Mouse (Mus musculus) bone marrow, adult 2 months (tissue): Measurements from ENCODE around the gene Lrrc28.

Source experiments
- CTCF ChIP-seq: fragments of 200-500 bp; IDR thresholded peaks from 2 replicates; pipeline ENCODE4 v1.5.1; 2011; ENCODE audit warnings: low read length, control low read depth; ENCODE audit not compliant: control insufficient read depth, insufficient read depth
- POLR2A ChIP-seq: fragments of 200-500 bp; IDR thresholded peaks from 2 replicates; pipeline ENCODE4 v1.6.1; 2011; ENCODE audit warnings: low read depth, mild to moderate bottlenecking, control low read depth, low read length, borderline replicate concordance; ENCODE audit not compliant: control insufficient read depth

DNA sequence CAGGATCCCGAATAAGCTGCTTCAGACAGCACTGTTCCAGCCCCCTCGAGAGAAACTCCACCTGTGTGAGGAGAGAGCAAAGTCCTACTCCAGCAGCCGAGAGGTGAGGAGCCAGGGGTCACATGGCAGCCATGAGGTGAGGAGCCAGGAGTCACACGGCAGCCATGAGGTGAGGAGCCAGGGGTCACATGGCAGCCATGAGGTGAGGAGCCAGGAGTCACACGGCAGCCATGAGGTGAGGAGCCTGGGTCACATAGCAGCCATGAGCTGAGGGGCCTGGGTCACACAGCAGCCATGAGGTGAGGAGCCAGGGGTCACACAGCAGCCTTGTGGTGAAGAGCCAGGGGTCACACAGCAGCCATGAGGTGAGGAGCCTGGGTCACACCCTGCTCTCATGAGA is 17.4 kb upstream of the Lrrc28 start:
- no peak for TF ChIP-seq CTCF
- no peak for TF ChIP-seq POLR2A
